In genomic region chr10:54075441-54076010, GRCm38 (mm10) we compare ENCODE assay signal across 8 mouse cellular contexts. TPM values are rescaled to one million over a fixed set of nuclear protein-coding genes. Genes with fewer than 3 reads are reported as not detected.
DNase-seq lines count a peak whose midpoint lies in the region; ATAC-seq and TF ChIP-seq lines count a peak whose summit lies in the region.

No protein-coding gene starts in this region.

- H3K4me2 ChIP-seq in hindbrain, embryonic 11.5 days (replicated peaks; ENCODE audit: low read depth, low read length), result peak overlapping the region; percentile 79
- H3K4me2 ChIP-seq in lung, postnatal 0 days (replicated peaks; ENCODE audit: low read depth, low read length), result peak overlapping the region; percentile 99

- no peak for TF ChIP-seq CTCF in Patski (IDR thresholded peaks at IDR 0.05)
- TF ChIP-seq CTCF in lung, postnatal 0 days (IDR thresholded peaks at IDR 0.05), result no peak

- ATAC-seq in Patski, result peak; percentile 94
- peak; percentile 97 for ATAC-seq in hindbrain, embryonic 11.5 days (ENCODE audit: low FRiP score)
- peak; percentile 98 for ATAC-seq in lung, postnatal 0 days

- DNase-seq in Patski (ENCODE audit: low read depth, low spot score), result peak; percentile 25
- DNase-seq in cerebellum, postnatal 10 days, result peak; percentile 92 to 96
- DNase-seq in frontal cortex, adult 2 months (ENCODE audit: extremely low spot score in 1 of 2, low spot score in 1 of 2), result peak; percentile 63 to 89
- DNase-seq in hindbrain, embryonic 11.5 days (ENCODE audit: low spot score), result peak; percentile 90
- DNase-seq in layer of hippocampus, postnatal 10 days (ENCODE audit: low spot score in 2 of 2), result peak; percentile 88 to 93
- peak; percentile 92 for DNase-seq in lung, postnatal 0 days (ENCODE audit: low spot score)
- peak; percentile 90 for DNase-seq in ovary, postnatal 10 days (ENCODE audit: low spot score)
- DNase-seq in thymus, postnatal 0 days (ENCODE audit: low spot score), result peak; percentile 94

- TF ChIP-seq EP300 in lung, postnatal 0 days (IDR thresholded peaks at IDR 0.05), result no peak

- H3K4me3 ChIP-seq in hindbrain, embryonic 11.5 days (ENCODE audit: low read depth, low read length), result peak overlapping the region; percentile 70
- H3K4me3 ChIP-seq in lung, postnatal 0 days (ENCODE audit: low read depth, low read length), result peak overlapping the region; percentile 78

- no peaks in the 10 kb centered on the region for H3K27me3 ChIP-seq in Patski
- H3K27me3 ChIP-seq in hindbrain, embryonic 11.5 days (ENCODE audit: control insufficient read depth, insufficient read depth, low read length), result peaks cover 3% of the 10 kb centered on the region; the same call in 1 of the 2 replicates
- no peaks in the 10 kb centered on the region; the same call in 1 of the 2 replicates for H3K27me3 ChIP-seq in lung, postnatal 0 days (replicated peaks; ENCODE audit: insufficient read depth, low read length)

- CTCF ChIA-PET in Patski (lab: Charles Lee), result no interaction called here

- H3K4me1 ChIP-seq in hindbrain, embryonic 11.5 days (replicated peaks; ENCODE audit: control insufficient read depth, insufficient read depth, low read length), result 0 out of 2 replicates have a peak, but pooled peaks cover 2% of the 10 kb centered on the region
- H3K4me1 ChIP-seq in lung, postnatal 0 days (ENCODE audit: insufficient read depth, low read depth, low read length), result peaks cover 10% of the 10 kb centered on the region

- under 1% methylated on average over 56 of the region's 68 CpGs for WGBS in hindbrain, embryonic 11.5 days
- 3% methylated on average over 68 of the region's 68 CpGs for WGBS in lung, postnatal 0 days

- no peak overlapping the region for H3K27ac ChIP-seq in hindbrain, embryonic 11.5 days (ENCODE audit: low read depth, low read length)
- peak overlapping the region; percentile 54; the same call in 1 of the 2 replicates for H3K27ac ChIP-seq in lung, postnatal 0 days (ENCODE audit: low read length)

- no peaks in the 10 kb centered on the region for H3K9me3 ChIP-seq in hindbrain, embryonic 11.5 days (ENCODE audit: control insufficient read depth, low read length)
- no peaks in the 10 kb centered on the region for H3K9me3 ChIP-seq in lung, postnatal 0 days (ENCODE audit: low read length)

- in situ Hi-C loops in Patski (cut with MboI; ENCODE audit: low pct_unique_long_range_greater_than_20kb), result no loop called here

- H3K36me3 ChIP-seq in hindbrain, embryonic 11.5 days (ENCODE audit: control insufficient read depth, insufficient read depth, low read length), result no peaks in the 10 kb centered on the region
- H3K36me3 ChIP-seq in lung, postnatal 0 days (ENCODE audit: insufficient read depth, low read length), result no peaks in the 10 kb centered on the region

- POLR2A ChIA-PET in Patski (lab: Charles Lee), result no interaction called here

- peak overlapping the region; percentile 44 for H3K9ac ChIP-seq in hindbrain, embryonic 11.5 days (ENCODE audit: low read depth, low read length)
- peak overlapping the region; percentile 63 for H3K9ac ChIP-seq in lung, postnatal 0 days (replicated peaks; ENCODE audit: low read depth)

RNA-seq across cellular contexts. Expression of gene Man1a, which starts 0.9 kb away (rescaled TPM):
- 8.5 TPM for polyA plus RNA-seq in Patski (2021)
- 18.4 and 22.1 TPM in 2 replicates for polyA plus RNA-seq in frontal cortex, adult 2 months (2012; rRNA removed)
- polyA plus RNA-seq in hindbrain, embryonic 11.5 days (2014; fragmentation: Nextera tagmentation; extraction: Ambion mirVana), result 3.0 and 3.3 TPM in 2 replicates
- 10 to 100 TPM; 35.6 to 38.6 TPM for total RNA-seq in layer of hippocampus, postnatal 10 days (2021)
- polyA plus RNA-seq in lung, postnatal 0 days (2015; fragmentation: Nextera tagmentation; extraction: Ambion mirVana), result 6.6 and 6.9 TPM in 2 replicates
- 18.6 and 21.5 TPM in 2 replicates for polyA plus RNA-seq in thymus, postnatal 0 days (2015; fragmentation: Nextera tagmentation; extraction: Ambion mirVana)

Comparison
In these comparisons a context has a peak if more than half of its experiments do, and no peak if none do; other contexts are left out.
1. DNase-seq: peak in every context shown above with its lines; median percentile 94 in cerebellum, postnatal 10 days; 94 in thymus, postnatal 0 days; 92 in lung, postnatal 0 days; 90 in layer of hippocampus, postnatal 10 days; 90 in hindbrain, embryonic 11.5 days; 90 in ovary, postnatal 10 days; 76 in frontal cortex, adult 2 months; 25 in Patski.